Mouse (Mus musculus) hematopoietic stem cell, adult 5-6 weeks (primary cell): ENCODE measurements around the gene Unc45a. TPM values are rescaled to one million over a fixed set of nuclear protein-coding genes. Genes with fewer than 3 reads are reported as not detected.

Source experiments
- ATAC-seq, 2 experiments: fragments of 125-278 bp in 1 of 2; replicated peaks in 1 of 2; 2 replicates each; pipeline ENCODE4 v1.8.0; 2016 to 2017; ENCODE audit warnings: inconsistent platforms in 2 of 2, mild to moderate bottlenecking in 2 of 2, moderate number of reproducible peaks in 2 of 2, low read depth in 1 of 2, moderate TSS enrichment in 1 of 2; ENCODE audit not compliant: low FRiP score in 2 of 2, poor library complexity in 2 of 2, severe bottlenecking in 2 of 2, insufficient read depth in 1 of 2, low TSS enrichment in 1 of 2
- total RNA-seq: library from RNA; stranded (forward); fragments of 172-1452, 232-1000 nt; gene quantifications from 2 replicates; pipeline ENCODE4 v1.2.3, GENCODE M21; 2017

Unc45a gene
- total RNA-seq, 1 experiment from 2014 or later = 24.5 TPM

DNA sequence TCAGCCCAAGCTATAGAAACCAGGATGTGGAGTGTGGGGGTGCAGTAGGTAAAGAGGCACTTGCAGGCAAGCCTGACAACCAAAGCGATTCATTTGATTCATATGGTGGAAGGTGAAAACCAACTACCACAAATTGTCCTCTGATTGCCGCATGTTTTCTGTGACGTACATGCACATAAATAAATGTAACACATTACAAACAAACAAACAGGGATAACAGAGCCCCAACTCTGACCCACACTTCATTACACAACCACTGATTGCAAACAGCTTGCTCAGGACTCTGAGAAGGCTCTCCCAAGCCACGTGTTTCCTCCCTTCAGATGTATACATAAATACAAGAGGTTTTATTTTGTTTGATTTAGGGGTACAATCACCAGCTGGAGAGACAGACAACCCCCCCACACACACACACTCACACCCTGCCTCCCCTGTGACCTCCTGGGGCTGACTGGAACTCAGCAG, 29.2 kb upstream of the Unc45a start:
- ATAC-seq = no peak

DNA sequence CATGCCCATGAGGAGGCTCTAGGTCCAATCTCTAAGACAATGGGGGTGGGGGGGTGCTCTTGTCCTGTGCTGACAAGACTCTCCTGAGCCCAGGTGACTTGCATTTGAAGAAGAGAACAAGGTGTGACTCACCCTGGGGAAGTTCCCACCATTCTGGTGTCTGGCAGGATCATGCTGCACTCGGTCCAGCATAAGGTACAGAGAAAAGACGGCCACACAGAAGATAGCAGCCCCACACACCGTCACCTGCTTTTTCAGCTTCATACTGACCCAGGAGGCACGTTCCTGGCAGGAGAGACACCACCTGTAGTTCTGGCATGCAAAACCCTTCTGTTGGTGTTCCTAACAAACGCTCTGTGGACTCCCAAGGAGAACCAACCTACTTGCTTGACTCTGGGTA, 28.7 kb upstream of the Unc45a start:
- ATAC-seq = no peak

DNA sequence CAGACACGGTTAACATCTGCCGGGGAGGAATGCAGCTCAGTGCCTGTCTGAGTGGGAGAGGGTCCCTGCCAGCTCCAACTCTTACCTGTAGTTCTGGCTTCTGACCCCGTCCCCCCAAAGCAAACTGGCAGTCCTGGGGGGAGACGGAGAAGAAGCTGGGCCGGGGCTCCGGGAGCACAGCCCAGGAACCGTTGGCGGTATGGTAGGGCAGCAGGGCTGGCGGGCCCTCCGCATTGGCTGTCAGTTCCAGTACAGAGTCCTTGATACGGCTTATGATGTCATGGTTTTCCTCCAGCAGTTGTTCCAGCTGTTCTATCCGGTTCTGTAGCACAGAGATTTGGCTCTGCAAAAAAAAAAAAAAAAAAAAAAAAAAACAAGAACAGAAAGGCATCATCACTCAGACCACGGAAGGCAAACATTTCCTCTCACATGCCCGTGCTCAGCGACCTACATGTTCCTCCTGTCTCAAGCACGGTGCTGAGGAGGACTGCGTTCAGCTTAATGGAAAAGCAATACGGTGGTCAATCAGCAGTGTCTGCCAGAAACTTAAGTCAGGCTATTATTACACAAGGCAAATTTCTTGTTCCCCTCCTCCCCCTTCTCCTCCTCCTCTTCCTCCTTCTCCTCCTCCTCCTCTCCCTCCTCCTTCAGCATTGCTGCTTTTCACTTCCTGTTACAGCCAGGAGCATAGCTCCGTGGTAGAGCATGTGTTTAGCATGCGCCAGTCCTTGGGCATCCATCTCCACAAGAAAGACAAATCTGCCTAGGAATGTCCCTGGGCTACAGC, 28.0 kb upstream of the Unc45a start:
- ATAC-seq = peak; percentile 52 to 55

DNA sequence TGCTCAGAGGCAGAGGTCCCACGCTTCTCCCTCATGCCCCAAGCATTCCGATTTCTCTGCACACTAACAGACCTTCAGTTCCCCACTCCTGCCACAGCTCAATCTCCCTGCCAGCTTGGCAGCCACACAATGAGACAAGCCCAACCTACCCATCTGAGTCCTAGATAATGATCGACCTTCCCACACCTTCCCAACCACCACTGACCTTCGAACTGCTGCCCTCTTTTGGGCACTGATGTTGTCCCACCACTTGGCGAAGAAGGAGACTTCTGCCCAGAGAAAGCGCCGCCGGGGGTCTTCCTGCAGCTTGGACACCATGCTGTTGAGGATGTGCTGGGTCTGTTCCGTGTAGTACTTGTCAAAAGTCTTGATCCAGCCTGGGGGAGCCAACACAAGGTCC, 27.2 kb upstream of the Unc45a start:
- ATAC-seq = no peak

DNA sequence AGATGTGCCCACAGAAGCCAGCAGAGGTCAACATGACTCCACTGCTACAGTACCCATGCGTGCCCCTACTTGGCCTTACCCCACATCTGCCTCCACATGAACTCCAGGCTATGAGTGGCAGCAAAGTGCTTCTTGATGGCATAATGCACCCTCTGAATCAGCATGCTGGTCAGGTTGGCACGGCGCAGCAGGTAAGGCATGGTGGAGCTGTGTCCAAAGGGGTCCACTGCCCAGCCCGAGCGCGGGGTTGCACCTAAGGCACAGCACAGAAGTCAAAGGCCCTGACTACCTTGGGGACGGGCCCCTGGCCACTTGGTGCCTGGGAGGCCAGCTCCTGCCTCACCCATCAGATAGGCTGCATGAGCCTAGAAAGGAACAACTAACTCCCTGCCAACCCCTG, 26.4 kb upstream of the Unc45a start:
- no peak for ATAC-seq

DNA sequence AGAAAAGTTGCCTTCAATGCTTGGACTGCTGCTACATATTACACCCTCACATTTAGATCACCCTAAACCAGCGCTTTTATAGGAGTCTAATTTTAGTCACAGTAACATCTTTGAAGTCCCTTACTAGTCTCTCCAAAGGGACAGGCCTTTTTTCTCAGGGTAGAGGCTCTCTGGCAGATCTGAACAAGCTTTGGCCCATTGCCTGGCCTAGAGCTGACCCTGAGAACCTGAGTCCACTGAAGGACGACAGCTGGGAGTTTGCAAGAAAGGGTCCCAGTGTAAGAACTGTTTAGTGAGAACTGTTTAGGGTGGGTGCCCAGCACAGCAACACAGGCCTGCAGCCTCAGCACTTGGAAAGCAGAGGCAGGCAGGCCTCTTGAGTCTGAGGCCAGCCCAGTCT, 25.0 kb upstream of the Unc45a start:
- ATAC-seq = no peak

DNA sequence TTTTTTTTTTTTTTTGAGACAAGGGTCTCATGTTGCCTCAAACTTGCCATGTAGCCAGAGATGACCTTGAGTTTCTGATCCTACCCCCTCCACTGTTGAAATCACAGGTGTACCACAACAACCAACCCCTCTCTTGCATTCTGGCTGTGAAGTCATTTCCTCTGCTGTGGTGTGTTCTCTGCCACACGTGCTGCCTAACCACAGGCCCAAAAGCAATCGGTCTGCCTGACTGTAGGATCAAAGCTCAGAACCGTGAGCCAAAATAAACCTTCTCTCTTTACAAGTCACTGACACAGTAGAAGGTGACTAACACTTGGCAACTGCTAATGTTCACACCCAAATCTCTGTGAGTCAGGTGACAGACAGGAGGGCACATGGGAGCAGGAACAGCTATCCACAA, 19.6 kb upstream of the Unc45a start:
- ATAC-seq = no peak

DNA sequence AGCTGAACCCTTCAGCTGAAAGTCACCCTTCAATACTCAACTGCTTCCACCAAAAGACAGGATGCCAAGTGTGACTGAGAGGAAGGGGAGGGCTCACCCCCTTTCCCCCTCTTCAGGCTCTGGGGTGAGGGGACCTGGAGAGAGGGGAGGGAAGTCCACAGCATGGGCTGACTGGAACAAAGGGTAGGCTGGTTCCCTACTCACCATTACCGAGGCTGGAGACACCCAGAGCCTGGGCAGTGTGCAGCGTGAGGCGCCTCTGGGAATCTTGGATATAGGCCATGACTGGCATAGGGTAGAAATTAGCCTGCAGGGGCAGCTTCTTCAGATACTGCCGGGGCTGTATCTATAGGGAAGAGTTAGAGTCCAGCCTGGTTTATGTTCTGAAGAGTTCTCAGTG, 17.2 kb upstream of the Unc45a start:
- no peak for ATAC-seq

DNA sequence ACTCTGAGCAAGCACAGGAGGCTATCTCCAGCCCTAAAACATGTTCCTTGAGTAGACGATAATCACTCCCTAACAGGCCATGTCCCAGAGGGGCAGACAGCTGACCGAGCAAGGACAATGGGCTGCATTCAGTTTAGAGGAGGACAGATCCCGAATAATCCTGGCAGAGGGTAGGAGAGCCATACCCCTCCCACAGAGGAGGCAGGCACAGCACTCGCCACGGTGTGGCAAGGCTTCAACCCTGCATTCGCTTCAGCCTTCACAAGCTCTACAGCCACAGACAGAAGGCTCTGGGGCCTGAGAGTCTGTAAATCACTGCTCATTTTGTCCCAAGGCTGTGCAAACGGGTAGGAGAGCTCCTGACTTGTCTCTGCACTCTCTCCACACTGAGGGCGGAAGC, 16.4 kb upstream of the Unc45a start:
- ATAC-seq = no peak

DNA sequence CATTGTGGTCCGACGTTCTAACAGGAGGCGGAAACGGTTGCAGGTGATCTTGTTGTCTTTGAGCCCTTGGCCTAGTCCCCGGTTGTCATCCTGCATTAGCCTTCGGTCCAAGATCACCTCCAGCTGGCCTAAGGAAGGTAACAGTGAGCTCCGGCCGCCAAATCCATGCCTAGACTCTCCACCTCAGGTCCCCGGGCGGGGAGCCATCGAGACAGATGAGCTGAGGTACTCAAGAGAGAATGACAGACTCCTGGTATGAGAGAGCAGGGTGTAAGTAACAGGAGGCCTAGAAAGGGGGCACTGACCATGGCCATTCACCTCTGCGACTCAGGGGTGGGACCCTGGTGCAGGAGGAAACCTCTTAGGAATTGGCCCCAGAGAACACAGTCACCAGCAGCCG, 15.5 kb upstream of the Unc45a start:
- no peak for ATAC-seq

DNA sequence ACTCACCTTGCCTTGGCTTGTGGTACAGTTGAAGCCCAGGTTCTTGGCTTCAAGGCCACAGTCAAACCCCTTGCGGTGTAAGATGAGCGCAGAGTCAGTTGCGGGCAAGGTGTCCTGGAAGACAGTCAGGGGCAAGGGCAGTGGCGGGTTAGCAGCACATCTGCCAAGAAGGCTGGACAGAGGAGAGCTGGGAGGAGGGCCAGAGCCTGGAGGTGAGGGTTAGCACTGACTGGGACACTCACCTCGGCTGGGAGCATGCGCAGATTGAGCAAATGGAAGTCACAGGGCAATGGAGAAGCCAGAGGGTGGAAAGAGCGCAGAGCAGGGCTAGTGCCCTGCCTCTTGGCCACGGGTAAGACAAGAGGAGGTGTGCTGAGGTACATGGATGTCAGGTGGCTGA, 12.1 kb upstream of the Unc45a start:
- no peak for ATAC-seq

DNA sequence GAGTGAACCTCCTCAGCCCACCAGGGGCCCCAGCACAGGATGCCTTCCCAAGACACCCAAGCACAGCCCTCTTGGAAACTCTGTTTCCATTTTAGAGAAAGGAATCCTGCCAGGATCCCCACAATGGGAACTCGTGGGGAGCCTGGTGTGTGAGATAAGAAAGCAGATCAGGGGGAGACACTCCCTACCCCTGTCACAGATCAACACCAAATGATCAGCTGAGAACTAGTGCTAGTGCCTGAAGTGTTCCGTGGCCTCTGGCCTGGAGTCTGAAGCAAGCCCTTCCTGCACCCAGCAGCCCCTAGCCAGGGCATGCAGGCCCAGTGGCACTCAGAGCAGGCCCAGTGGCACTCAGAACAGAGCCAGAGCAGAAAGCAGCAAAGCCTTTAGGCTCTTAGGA, 10.0 kb upstream of the Unc45a start:
- no peak for ATAC-seq

DNA sequence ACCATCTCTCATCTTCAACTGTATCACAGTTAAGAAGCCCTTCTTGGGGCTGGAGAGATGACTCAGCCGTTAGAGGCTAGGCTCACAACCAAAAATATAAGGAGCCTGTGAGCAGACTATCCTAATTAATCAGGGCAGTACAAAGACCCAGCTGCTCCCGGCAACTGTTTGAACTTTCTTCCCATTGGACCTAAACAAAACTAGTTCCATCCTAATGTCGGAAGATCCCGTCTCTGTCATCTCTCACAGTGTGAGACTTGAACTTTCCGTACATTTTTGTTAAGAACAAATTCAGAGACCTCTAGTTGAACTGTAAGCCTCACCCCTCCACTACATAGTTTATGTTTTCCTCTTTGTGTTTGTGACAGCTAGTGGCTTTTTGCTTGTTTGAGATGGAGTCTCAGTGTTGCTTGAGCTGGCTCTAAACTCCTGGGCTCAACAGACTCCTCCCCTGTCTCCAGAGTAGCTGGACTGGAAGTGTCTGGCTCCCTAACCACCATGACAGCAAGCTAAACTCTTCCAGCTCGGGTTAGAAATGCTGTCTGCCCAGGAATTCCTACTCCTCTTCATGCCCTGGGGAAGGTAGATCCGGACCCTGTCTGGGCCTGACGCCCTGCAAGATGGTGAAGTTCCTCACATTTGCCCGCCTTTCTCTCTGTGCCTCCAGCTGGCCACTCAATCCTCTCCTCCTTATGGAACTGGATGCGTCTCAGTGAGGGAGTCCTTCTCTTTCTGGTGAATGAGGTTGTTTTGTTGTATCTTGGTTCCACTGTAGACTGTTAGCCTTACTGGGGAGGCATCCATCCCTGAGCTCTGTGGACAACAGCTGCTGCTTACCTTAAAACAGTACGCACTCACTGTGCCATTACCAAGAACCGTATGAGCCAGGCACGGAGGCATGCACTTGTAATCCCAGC, 7.1 kb upstream of the Unc45a start:
- no peak for ATAC-seq

DNA sequence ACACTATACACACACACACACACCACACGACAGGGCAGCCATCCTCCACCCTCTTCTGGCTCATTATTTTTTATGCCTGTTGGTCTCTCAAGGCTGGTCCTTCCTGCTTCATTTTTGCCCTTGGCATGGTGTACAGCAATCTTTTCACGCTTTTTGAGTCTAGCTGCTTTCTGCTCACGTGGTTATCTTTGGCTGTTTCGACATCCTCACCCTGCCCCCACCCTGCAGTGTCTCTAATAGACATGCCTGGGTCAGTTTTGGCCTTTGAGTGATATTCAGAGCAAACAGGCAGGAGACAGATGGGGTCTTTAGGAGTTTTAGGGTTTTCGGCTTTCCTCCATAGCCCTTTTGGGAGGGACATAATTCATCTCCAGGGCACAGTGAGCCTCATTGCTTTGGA, 6.0 kb upstream of the Unc45a start:
- ATAC-seq = no peak

DNA sequence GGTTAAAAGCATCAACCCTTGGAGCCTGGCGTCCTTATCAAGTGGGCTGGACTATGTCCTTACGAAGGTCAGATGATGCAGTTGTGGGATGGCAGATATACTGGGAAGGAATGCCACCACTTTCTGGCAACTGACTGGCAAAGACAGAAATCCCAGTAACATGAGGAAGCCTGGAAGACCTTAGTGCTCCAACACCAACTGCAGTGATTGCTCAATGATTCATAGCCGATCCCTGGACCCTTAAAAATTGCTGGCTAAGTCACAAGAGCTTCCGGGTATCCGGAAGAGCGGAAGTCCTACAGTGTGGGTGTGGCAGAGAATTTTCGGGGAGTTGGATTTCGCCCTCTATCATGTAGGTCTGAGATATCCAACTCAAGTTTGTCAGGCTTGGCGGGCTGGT, 5.4 kb upstream of the Unc45a start:
- no peak for ATAC-seq

DNA sequence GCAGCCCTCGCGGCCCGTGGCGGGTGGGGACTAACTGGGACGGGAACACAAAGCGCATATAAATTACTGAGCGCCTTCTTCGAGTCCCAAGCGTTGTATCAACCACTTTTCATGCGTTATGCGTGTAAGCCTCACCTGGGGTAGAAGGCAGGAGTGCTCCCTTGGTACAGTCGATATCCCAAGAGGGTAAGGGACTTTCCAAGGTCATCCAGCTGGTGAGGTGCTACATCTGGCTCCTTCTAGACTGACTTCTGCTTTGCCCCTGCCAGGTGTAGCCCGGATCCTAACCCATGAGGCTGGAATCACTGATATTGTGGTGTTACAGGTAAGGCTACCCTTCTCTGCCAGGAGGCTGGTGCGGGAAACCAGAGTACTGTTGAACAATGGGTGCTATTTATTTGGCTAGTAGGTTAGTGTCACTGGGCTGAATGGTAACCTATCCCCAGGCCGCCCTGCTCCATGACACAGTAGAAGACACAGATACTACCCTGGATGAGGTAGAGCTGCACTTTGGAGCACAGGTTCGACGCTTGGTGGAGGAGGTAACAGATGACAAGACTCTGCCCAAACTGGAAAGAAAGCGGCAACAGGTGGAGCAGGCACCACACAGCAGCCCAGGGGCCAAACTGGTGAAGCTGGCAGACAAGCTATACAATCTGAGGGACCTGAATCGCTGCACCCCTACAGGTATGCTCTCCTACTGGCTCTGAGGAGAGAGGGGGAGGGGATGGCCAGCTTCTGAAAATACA, 2.6 kb upstream of the Unc45a start:
- ATAC-seq = no peak

DNA sequence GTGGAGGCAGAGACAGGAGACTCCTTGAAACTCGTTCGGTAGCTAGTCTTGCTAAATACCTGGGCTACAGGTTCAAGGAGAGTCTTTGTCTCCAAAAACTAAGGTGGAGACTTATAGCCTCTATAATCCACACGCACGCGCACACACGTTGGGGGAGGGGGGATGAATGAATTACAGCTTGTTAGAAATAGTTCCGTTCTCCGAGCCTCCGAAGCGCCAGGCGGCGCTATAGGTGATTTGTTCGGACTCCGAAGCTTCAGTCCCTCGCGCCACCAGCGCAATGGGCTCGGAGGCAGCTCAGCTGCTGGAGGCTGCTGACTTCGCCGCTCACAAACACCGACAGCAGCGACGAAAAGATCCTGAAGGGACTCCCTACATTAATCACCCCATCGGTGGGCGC, 2.1 kb upstream of the Unc45a start, which contains the start of gene Hddc3:
TSS of gene Hddc3 (plus strand) at position 247 of the 400 bp plus-strand sequence.
- ATAC-seq = peak; percentile 40 to 60

DNA sequence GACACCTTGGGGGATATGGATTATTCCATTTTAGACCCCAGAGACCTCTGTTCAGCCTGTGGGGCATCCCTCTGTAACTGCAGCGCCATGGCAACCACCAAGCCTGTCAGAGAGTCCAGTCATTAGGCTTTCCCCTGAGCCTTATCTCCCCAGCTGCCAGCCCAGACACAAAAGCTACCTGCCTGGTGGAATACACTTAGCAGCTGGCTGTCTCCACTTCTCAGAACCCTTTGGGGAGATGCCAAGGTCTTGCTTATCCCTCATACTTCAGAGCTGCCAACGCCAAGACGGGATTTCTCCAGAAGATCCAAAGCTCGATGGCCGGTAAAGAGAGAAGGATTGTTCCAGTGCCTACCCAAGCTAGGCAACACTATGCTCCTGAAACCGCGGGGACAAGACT, 988 bp upstream of the Unc45a start:
- ATAC-seq = no peak
